ENCODE assay signal across 8 mouse cellular contexts in genomic region chr11:94321931-94322400, GRCm38 (mm10). TPM values are rescaled to one million over a fixed set of nuclear protein-coding genes. Genes with fewer than 3 reads are reported as not detected.
A peak's percentile ranks its signal among the peaks of the same experiment; 100 is the strongest.
DNase-seq lines count a peak whose midpoint lies in the region; ATAC-seq and TF ChIP-seq lines count a peak whose summit lies in the region.

TSS of gene Luc7l3 (minus strand) at chr11:94321988.

- peaks cover under 1% of the 10 kb centered on the region; the same call in 1 of the 2 replicates for H3K4me1 ChIP-seq in intestine, postnatal 0 days (replicated peaks; ENCODE audit: control insufficient read depth, insufficient read depth, low read length)
- H3K4me1 ChIP-seq in midbrain, embryonic 11.5 days (ENCODE audit: control insufficient read depth, insufficient read depth, low read length) = peaks cover 26% of the 10 kb centered on the region

- peak; percentile 95 for ATAC-seq in intestine, postnatal 0 days
- ATAC-seq in midbrain, embryonic 11.5 days (ENCODE audit: low FRiP score) = peak; percentile 97

- intact Hi-C loops in left cerebral cortex, postnatal 4 days (cut with DNase I) = no loop called here

- H3K9ac ChIP-seq in intestine, postnatal 0 days (ENCODE audit: low read depth, low read length) = peak within 1 kb of the TSS; percentile 97
- H3K9ac ChIP-seq in midbrain, embryonic 11.5 days (ENCODE audit: low read length) = peak within 1 kb of the TSS; percentile 99

- under 1% methylated on average over 36 of the region's 36 CpGs for WGBS in intestine, postnatal 0 days
- under 1% methylated on average over 36 of the region's 36 CpGs for WGBS in midbrain, embryonic 11.5 days

- H3K4me2 ChIP-seq in intestine, postnatal 0 days (replicated peaks; ENCODE audit: low read depth) = peak within 1 kb of the TSS; percentile 74
- peak within 1 kb of the TSS; percentile 79 for H3K4me2 ChIP-seq in midbrain, embryonic 11.5 days

- H3K4me3 ChIP-seq in intestine, postnatal 0 days (ENCODE audit: low read depth, low read length) = peak within 1 kb of the TSS; percentile 99
- H3K4me3 ChIP-seq in midbrain, embryonic 11.5 days (ENCODE audit: low read depth, low read length) = peak within 1 kb of the TSS; percentile 99

- peak; percentile 98 for DNase-seq in adrenal gland, postnatal 10 days
- peak; percentile 94 for DNase-seq in embryo, embryonic 9.5 days (ENCODE audit: extremely low spot score)
- DNase-seq in gonadal fat pad, adult 2 months (ENCODE audit: low read depth) = no peak
- peak; percentile 96 for DNase-seq in left cerebral cortex, postnatal 4 days
- DNase-seq in midbrain, embryonic 11.5 days (ENCODE audit: low spot score, missing footprints) = peak; percentile 99
- peak; percentile 95 for DNase-seq in right cerebral cortex, postnatal 4 days
- peak; percentile 92 for DNase-seq in yolk sac, embryonic 10.5 days (ENCODE audit: low spot score)

- TF ChIP-seq CTCF in intestine, postnatal 0 days (IDR thresholded peaks at IDR 0.05; ENCODE audit: low read depth) = no peak

- H3K9me3 ChIP-seq in intestine, postnatal 0 days (ENCODE audit: control insufficient read depth) = no peaks in the 10 kb centered on the region
- H3K9me3 ChIP-seq in midbrain, embryonic 11.5 days (ENCODE audit: control insufficient read depth, low read length) = no peaks in the 10 kb centered on the region

- H3K27me3 ChIP-seq in intestine, postnatal 0 days (replicated peaks; ENCODE audit: control insufficient read depth, insufficient read depth, low read length) = no peaks in the 10 kb centered on the region
- no peaks in the 10 kb centered on the region for H3K27me3 ChIP-seq in midbrain, embryonic 11.5 days (ENCODE audit: control insufficient read depth, insufficient read depth, low read length)

- H3K27ac ChIP-seq in intestine, postnatal 0 days (ENCODE audit: low read depth, low read length) = peak within 1 kb of the TSS; percentile 98
- H3K27ac ChIP-seq in midbrain, embryonic 11.5 days (ENCODE audit: low read depth, low read length) = peak within 1 kb of the TSS; percentile 96

- H3K36me3 ChIP-seq in intestine, postnatal 0 days (ENCODE audit: control insufficient read depth, insufficient read depth) = no peaks in the 10 kb centered on the region
- H3K36me3 ChIP-seq in midbrain, embryonic 11.5 days (ENCODE audit: control insufficient read depth, insufficient read depth, low read length) = peaks cover 2% of the 10 kb centered on the region; the same call in 1 of the 2 replicates

RNA-seq across cellular contexts. Expression of gene Luc7l3, which starts in this region (rescaled TPM):
- total RNA-seq in adrenal gland, postnatal 10 days (2021) = 10 to 100 TPM; 48.8 to 77.4 TPM
- 16.5 and 17.1 TPM in 2 replicates for polyA plus RNA-seq in gonadal fat pad, adult 2 months (2012; rRNA removed)
- 52.4 and 60.1 TPM in 2 replicates for polyA plus RNA-seq in intestine, postnatal 0 days (2015; fragmentation: Nextera tagmentation; extraction: Ambion mirVana)
- total RNA-seq in left cerebral cortex, postnatal 4 days (2021) = 100 to 1,000 TPM; 147 to 151 TPM
- polyA plus RNA-seq in midbrain, embryonic 11.5 days (2014; fragmentation: Nextera tagmentation; extraction: Ambion mirVana) = 113 and 130 TPM in 2 replicates
